ENCODE assay signal across 9 mouse cellular contexts in the genomic region with DNA sequence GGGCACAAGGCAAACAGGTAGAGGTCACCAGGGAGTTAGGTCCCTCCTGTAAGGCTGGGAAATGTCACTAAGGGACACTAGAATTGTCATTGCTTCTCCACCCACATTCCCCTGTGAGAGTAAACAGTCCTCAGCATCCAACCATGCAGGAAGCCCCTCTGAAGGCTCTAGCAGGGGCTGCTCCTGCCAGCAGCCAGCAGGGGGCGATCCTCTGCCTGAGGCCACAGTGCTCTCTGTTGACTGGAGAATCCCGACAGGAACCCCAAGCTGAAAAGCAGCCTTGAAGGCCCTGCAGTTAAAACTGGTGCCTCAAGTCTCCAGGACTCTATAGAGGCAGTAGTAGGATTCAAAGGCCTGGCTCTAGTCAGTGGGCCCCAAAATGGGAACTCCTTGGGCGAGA. TPM values are rescaled to one million over a fixed set of nuclear protein-coding genes. Genes with fewer than 3 reads are reported as not detected.
DNase-seq lines count a peak whose midpoint lies in the region; ATAC-seq and TF ChIP-seq lines count a peak whose summit lies in the region.
"Had no signal": no experiment of that assay in that cellular context is flagged by ENCODE, and none has a peak within 500 bp of the region (broad histone marks: within the 10 kb centered on the region; RNA-seq: fewer than 3 reads in every experiment).

No protein-coding gene starts in this region.

- H3K27me3 ChIP-seq in heart, embryonic 12.5 days (replicated peaks), result no peaks in the 10 kb centered on the region
- no peaks in the 10 kb centered on the region for H3K27me3 ChIP-seq in neural tube, embryonic 15.5 days (replicated peaks)
- no peaks in the 10 kb centered on the region for H3K27me3 ChIP-seq in stomach, postnatal 0 days (ENCODE audit: control insufficient read depth, insufficient read depth, low read length)

- H3K9me3 ChIP-seq in heart, embryonic 12.5 days (replicated peaks), result no peaks in the 10 kb centered on the region
- H3K9me3 ChIP-seq in neural tube, embryonic 15.5 days (replicated peaks), result no peaks in the 10 kb centered on the region
- H3K9me3 ChIP-seq in stomach, postnatal 0 days (ENCODE audit: control insufficient read depth, low read length), result no peaks in the 10 kb centered on the region

- no peak overlapping the region for H3K4me2 ChIP-seq in heart, embryonic 12.5 days
- H3K4me2 ChIP-seq in neural tube, embryonic 15.5 days, result no peak overlapping the region
- no peak overlapping the region for H3K4me2 ChIP-seq in stomach, postnatal 0 days (replicated peaks; ENCODE audit: low read depth)

- ATAC-seq in heart, embryonic 12.5 days (ENCODE audit: insufficient number of reproducible peaks, low FRiP score), result no peak
- ATAC-seq in neural tube, embryonic 15.5 days (ENCODE audit: low FRiP score), result no peak
- ATAC-seq in stomach, postnatal 0 days (ENCODE audit: low FRiP score, low TSS enrichment), result 0 out of 2 replicates have a peak, but pooled peaks have one; percentile 9

- H3K36me3 ChIP-seq in heart, embryonic 12.5 days, result peaks cover 100% of the 10 kb centered on the region
- peaks cover 98% of the 10 kb centered on the region for H3K36me3 ChIP-seq in neural tube, embryonic 15.5 days
- peaks cover 59% of the 10 kb centered on the region for H3K36me3 ChIP-seq in stomach, postnatal 0 days (ENCODE audit: control insufficient read depth, insufficient read depth, low read length)

- no peak overlapping the region for H3K9ac ChIP-seq in heart, embryonic 12.5 days
- H3K9ac ChIP-seq in neural tube, embryonic 15.5 days (replicated peaks), result no peak overlapping the region
- H3K9ac ChIP-seq in stomach, postnatal 0 days (ENCODE audit: low read length), result no peak overlapping the region

- no peak for TF ChIP-seq EP300 in stomach, postnatal 0 days (optimal IDR thresholded peaks at IDR 0.05)

- H3K4me3 ChIP-seq in heart, embryonic 12.5 days, result no peak overlapping the region
- H3K4me3 ChIP-seq in neural tube, embryonic 15.5 days (replicated peaks), result no peak overlapping the region
- H3K4me3 ChIP-seq in stomach, postnatal 0 days (ENCODE audit: low read depth, low read length), result no peak overlapping the region

- no peak overlapping the region for H3K27ac ChIP-seq in heart, embryonic 12.5 days (ENCODE audit: poor library complexity, severe bottlenecking)
- H3K27ac ChIP-seq in neural tube, embryonic 15.5 days (replicated peaks), result no peak overlapping the region
- no peak overlapping the region for H3K27ac ChIP-seq in stomach, postnatal 0 days (replicated peaks)

- 38% methylated on average over 3 of the region's 3 CpGs for WGBS in heart, embryonic 12.5 days
- WGBS in neural tube, embryonic 15.5 days, result 50% methylated on average over 3 of the region's 3 CpGs
- WGBS in stomach, postnatal 0 days, result 43% methylated on average over 3 of the region's 3 CpGs

- peak; percentile 69 for TF ChIP-seq CTCF in stomach, postnatal 0 days (IDR thresholded peaks at IDR 0.05; ENCODE audit: low read depth)

- H3K4me1 ChIP-seq in heart, embryonic 12.5 days (replicated peaks), result no peaks in the 10 kb centered on the region
- H3K4me1 ChIP-seq in neural tube, embryonic 15.5 days, result no peaks in the 10 kb centered on the region
- H3K4me1 ChIP-seq in stomach, postnatal 0 days (replicated peaks; ENCODE audit: control insufficient read depth, insufficient read depth), result no peaks in the 10 kb centered on the region

- peak; percentile 83 for DNase-seq in heart, adult 11 months
- DNase-seq in neural tube, embryonic 10.5 days (ENCODE audit: extremely low spot score, low spot score), result peak; percentile 28
- peak; percentile 24 for DNase-seq in embryo, embryonic 9.5 days (ENCODE audit: extremely low spot score)
- no peak for DNase-seq in stomach, postnatal 0 days (ENCODE audit: low spot score)
- DNase-seq in ovary, postnatal 14 days (ENCODE audit: low spot score), result no peak
- DNase-seq in layer of hippocampus, adult 18-20 months (ENCODE audit: low spot score in 2 of 2), result no peak

RNA-seq across cellular contexts. Expression of a gene that starts 14.0 kb away (rescaled TPM):
- 19.5 and 19.8 TPM in 2 replicates for polyA plus RNA-seq in heart, embryonic 12.5 days (2016; fragmentation: Nextera tagmentation; extraction: Ambion mirVana)
- 13.8 and 17.2 TPM in 2 replicates for polyA plus RNA-seq in neural tube, embryonic 15.5 days (2015; fragmentation: Nextera tagmentation; extraction: Ambion mirVana)
- polyA plus RNA-seq in stomach, postnatal 0 days (2015; fragmentation: Nextera tagmentation; extraction: Ambion mirVana), result 7.0 and 7.2 TPM in 2 replicates
- total RNA-seq in layer of hippocampus, adult 18-20 months (2021), result 10 to 100 TPM; 26.0 to 27.0 TPM

RNA-seq across cellular contexts. Expression of a gene that starts 14.0 kb away (rescaled TPM):
- polyA plus RNA-seq in heart, embryonic 12.5 days (2016; fragmentation: Nextera tagmentation; extraction: Ambion mirVana), result 16.2 and 17.2 TPM in 2 replicates
- polyA plus RNA-seq in neural tube, embryonic 15.5 days (2015; fragmentation: Nextera tagmentation; extraction: Ambion mirVana), result 28.7 and 29.6 TPM in 2 replicates
- 16.3 and 16.7 TPM in 2 replicates for polyA plus RNA-seq in stomach, postnatal 0 days (2015; fragmentation: Nextera tagmentation; extraction: Ambion mirVana)
- 10 to 100 TPM; 16.4 to 16.7 TPM for total RNA-seq in layer of hippocampus, adult 18-20 months (2021)

RNA-seq across cellular contexts. Expression of a gene that starts 27.3 kb away (rescaled TPM):
- 0.33 TPM in 1 of 2 replicates, not detected in the other for polyA plus RNA-seq in heart, embryonic 12.5 days (2016; fragmentation: Nextera tagmentation; extraction: Ambion mirVana)
- 0.51 and 1.7 TPM in 2 replicates for polyA plus RNA-seq in neural tube, embryonic 15.5 days (2015; fragmentation: Nextera tagmentation; extraction: Ambion mirVana)
- 5.0 and 8.4 TPM in 2 replicates for polyA plus RNA-seq in stomach, postnatal 0 days (2015; fragmentation: Nextera tagmentation; extraction: Ambion mirVana)
- not detected for total RNA-seq in layer of hippocampus, adult 18-20 months (2021)
- total RNA-seq: layer of hippocampus, postnatal 25 days had no signal

RNA-seq across cellular contexts. Expression of a gene that starts 56.8 kb away (rescaled TPM):
- polyA plus RNA-seq in heart, embryonic 12.5 days (2016; fragmentation: Nextera tagmentation; extraction: Ambion mirVana), result 35.6 and 38.2 TPM in 2 replicates
- polyA plus RNA-seq in neural tube, embryonic 15.5 days (2015; fragmentation: Nextera tagmentation; extraction: Ambion mirVana), result 33.0 and 35.5 TPM in 2 replicates
- polyA plus RNA-seq in stomach, postnatal 0 days (2015; fragmentation: Nextera tagmentation; extraction: Ambion mirVana), result 19.9 and 20.5 TPM in 2 replicates
- total RNA-seq in layer of hippocampus, adult 18-20 months (2021), result 10 to 100 TPM; 22.7 to 26.4 TPM

RNA-seq across cellular contexts. Expression of a gene that starts 57.8 kb away (rescaled TPM):
- 0.23 TPM in 1 of 2 replicates, not detected in the other for polyA plus RNA-seq in heart, embryonic 12.5 days (2016; fragmentation: Nextera tagmentation; extraction: Ambion mirVana)
- 1.0 and 1.5 TPM in 2 replicates for polyA plus RNA-seq in neural tube, embryonic 15.5 days (2015; fragmentation: Nextera tagmentation; extraction: Ambion mirVana)
- polyA plus RNA-seq in stomach, postnatal 0 days (2015; fragmentation: Nextera tagmentation; extraction: Ambion mirVana), result 0.02 TPM in 1 of 2 replicates, not detected in the other
- total RNA-seq in layer of hippocampus, adult 18-20 months (2021), result under 1 TPM in 1 of 2 experiments, not detected in 1; 0.10 TPM

Comparison
In these comparisons a context has a peak if more than half of its experiments do, and no peak if none do; other contexts are left out.
1. DNase-seq: peak in heart, adult 11 months (single experiment), neural tube, embryonic 10.5 days (single experiment) and embryo, embryonic 9.5 days (single experiment); none in stomach, postnatal 0 days (single experiment), ovary, postnatal 14 days (single experiment) and layer of hippocampus, adult 18-20 months (0 of 2).